Mouse (Mus musculus) embryonic facial prominence, embryonic 14.5 days (tissue): Measurements from ENCODE around the gene Glyat. TPM values are rescaled to one million over a fixed set of nuclear protein-coding genes. Genes with fewer than 3 reads are reported as not detected.

Source experiments
- ATAC-seq: fragments of 200-750 bp; cut with Nextera tagmentation; 2 replicates; pipeline ENCODE4 v1.8.0; 2017; ENCODE audit warnings: low read depth, moderate number of reproducible peaks, moderate TSS enrichment
- DNase-seq: peaks from one replicate; pipeline ENCODE4 v3.0.0-alpha.2; 2015; ENCODE audit warnings: low spot score
- H3K27ac ChIP-seq: fragments of 300-500 bp; sonication (generic); replicated peaks from 2 replicates; pipeline ENCODE4 v1.5.1; 2014; ENCODE audit warnings: low read depth, mild to moderate bottlenecking, low read length, moderate library complexity
- H3K27me3 ChIP-seq: fragments of 300-500 bp; sonication (generic); replicated peaks from 2 replicates; pipeline ENCODE4 v1.6.1; 2014; ENCODE audit warnings: low read length; ENCODE audit not compliant: control insufficient read depth, insufficient read depth
- H3K36me3 ChIP-seq: fragments of 300-500 bp; sonication (generic); 2 replicates; pipeline ENCODE4 v1.6.1; 2014; ENCODE audit warnings: low read length, mixed read lengths; ENCODE audit not compliant: control insufficient read depth, insufficient read depth
- H3K4me1 ChIP-seq: fragments of 300-500 bp; sonication (generic); 2 replicates; pipeline ENCODE4 v1.6.1; 2014; ENCODE audit warnings: antibody characterized with exemption, low read length; ENCODE audit not compliant: control insufficient read depth, insufficient read depth
- H3K4me2 ChIP-seq: fragments of 300-500 bp; sonication (generic); 2 replicates; pipeline ENCODE4 v1.6.1; 2014; ENCODE audit warnings: low read depth, mild to moderate bottlenecking, low read length, moderate library complexity, mixed read lengths
- H3K4me3 ChIP-seq: fragments of 300-500 bp; sonication (generic); 2 replicates; pipeline ENCODE4 v1.5.1; 2014; ENCODE audit warnings: low read depth, mild to moderate bottlenecking, low read length
- H3K9ac ChIP-seq: fragments of 300-500 bp; sonication (generic); 2 replicates; pipeline ENCODE4 v1.6.1; 2014; ENCODE audit warnings: low read depth, mild to moderate bottlenecking, low read length, moderate library complexity, mixed read lengths
- H3K9me3 ChIP-seq: fragments of 300-500 bp; sonication (generic); 2 replicates; pipeline ENCODE4 v1.6.1; 2016; ENCODE audit warnings: low read length; ENCODE audit not compliant: control insufficient read depth
- WGBS: fragments of 180-500 bp; shearing (Covaris S2); extraction: QIAGEN DNeasy Blood & Tissue Kit; methylation state at CpG from one replicate; pipeline ENCODE4 v1.1.7; 2014; 5-methylcytosine and 5-hydroxymethylcytosine counted together
- polyA plus RNA-seq: library from polyadenylated mRNA; unstranded; fragments of >200 nt; fragmentation: Nextera tagmentation; extraction: Ambion mirVana; gene quantifications from 2 replicates; pipeline ENCODE4 v1.2.1, GENCODE M21; 2014

Gene Glyat
- not detected in 2 replicates for polyA plus RNA-seq

- Histone ChIP-seq H3K9ac (no peak within 1 kb of the TSS), H3K36me3 (no peaks in the 10 kb centered on the region), H3K27me3 (no peaks in the 10 kb centered on the region), H3K4me3 (no peak within 1 kb of the TSS), H3K4me2 (no peak within 1 kb of the TSS), H3K4me1 (no peaks in the 10 kb centered on the region), H3K27ac (no peak within 1 kb of the TSS), H3K9me3 (no peaks in the 10 kb centered on the region)
- ATAC-seq, result no peak
- WGBS, result 74% methylated on average over 4 of the region's 4 CpGs
- DNase-seq, result no peak
These were observed at the start of gene Glyat for GRCm38 (mm10) chr19:12633176-12633575. Gene Glyat, plus strand, starts transcription at chr19:12633308.

DNA sequence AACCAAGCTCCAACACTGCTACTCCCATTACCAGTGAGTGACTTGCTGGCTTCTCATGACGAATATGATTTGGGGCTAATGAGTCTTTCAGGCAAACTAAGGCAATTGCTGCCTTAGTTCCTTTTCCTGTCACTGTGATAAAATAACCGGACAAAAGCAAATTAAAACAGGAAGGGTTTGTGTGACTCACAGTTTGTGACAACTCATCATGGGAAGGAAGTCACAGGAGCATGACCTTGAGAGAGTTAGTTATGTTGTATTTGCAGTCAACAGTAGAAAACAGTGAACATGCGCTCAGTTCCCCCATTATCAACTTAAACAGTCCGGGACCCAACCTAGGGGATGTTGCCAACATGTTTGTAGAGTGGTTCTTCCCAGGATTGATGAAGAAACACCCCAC is 47.8 kb upstream of the Glyat start:
- no peak for ATAC-seq
- Histone ChIP-seq H3K27me3 (no peaks in the 10 kb centered on the region), H3K36me3 (peaks cover 3% of the 10 kb centered on the region; the same call in 1 of the 2 replicates), H3K9ac (no peak overlapping the region), H3K4me3 (no peak overlapping the region), H3K4me1 (no peaks in the 10 kb centered on the region), H3K27ac (no peak overlapping the region), H3K9me3 (no peaks in the 10 kb centered on the region), H3K4me2 (no peak overlapping the region)
- DNase-seq, result no peak
- 77% methylated on average over 4 of the region's 4 CpGs for WGBS

GRCm38 (mm10) chr19:12591908-12592307 is 41.2 kb upstream of the Glyat start:
- 10% methylated on average over 1 of the region's 1 CpGs for WGBS
- Histone ChIP-seq H3K27me3 (0 out of 2 replicates have a peak, but pooled peaks cover 2% of the 10 kb centered on the region), H3K36me3 (no peaks in the 10 kb centered on the region; the same call in 1 of the 2 replicates), H3K4me3 (no peak overlapping the region), H3K4me2 (no peak overlapping the region), H3K4me1 (peaks cover 5% of the 10 kb centered on the region; the same call in 1 of the 2 replicates), H3K9ac (no peak overlapping the region; the same call in 1 of the 2 replicates), H3K27ac (no peak overlapping the region), H3K9me3 (no peaks in the 10 kb centered on the region)
- DNase-seq (peak; percentile 80), ATAC-seq (peak; percentile 66; the same call in 1 of the 2 replicates)

- no peak overlapping the region for H3K9ac ChIP-seq
- peaks cover 5% of the 10 kb centered on the region; the same call in 1 of the 2 replicates for H3K4me1 ChIP-seq
- H3K9me3 ChIP-seq, result no peaks in the 10 kb centered on the region
- no peak for DNase-seq
- 57% methylated on average over 2 of the region's 2 CpGs for whole genome bisulfite sequencing
- H3K36me3 ChIP-seq, result no peaks in the 10 kb centered on the region
- 0 out of 2 replicates have a peak, but pooled peaks cover 2% of the 10 kb centered on the region for H3K27me3 ChIP-seq
- H3K27ac ChIP-seq, result no peak overlapping the region
- no peak for ATAC-seq
- H3K4me2 ChIP-seq, result peak overlapping the region; percentile 98
- H3K4me3 ChIP-seq, result peak overlapping the region; percentile 65
These were observed 38.0 kb upstream of the Glyat start for GRCm38 (mm10) chr19:12595135-12595529.

DNA sequence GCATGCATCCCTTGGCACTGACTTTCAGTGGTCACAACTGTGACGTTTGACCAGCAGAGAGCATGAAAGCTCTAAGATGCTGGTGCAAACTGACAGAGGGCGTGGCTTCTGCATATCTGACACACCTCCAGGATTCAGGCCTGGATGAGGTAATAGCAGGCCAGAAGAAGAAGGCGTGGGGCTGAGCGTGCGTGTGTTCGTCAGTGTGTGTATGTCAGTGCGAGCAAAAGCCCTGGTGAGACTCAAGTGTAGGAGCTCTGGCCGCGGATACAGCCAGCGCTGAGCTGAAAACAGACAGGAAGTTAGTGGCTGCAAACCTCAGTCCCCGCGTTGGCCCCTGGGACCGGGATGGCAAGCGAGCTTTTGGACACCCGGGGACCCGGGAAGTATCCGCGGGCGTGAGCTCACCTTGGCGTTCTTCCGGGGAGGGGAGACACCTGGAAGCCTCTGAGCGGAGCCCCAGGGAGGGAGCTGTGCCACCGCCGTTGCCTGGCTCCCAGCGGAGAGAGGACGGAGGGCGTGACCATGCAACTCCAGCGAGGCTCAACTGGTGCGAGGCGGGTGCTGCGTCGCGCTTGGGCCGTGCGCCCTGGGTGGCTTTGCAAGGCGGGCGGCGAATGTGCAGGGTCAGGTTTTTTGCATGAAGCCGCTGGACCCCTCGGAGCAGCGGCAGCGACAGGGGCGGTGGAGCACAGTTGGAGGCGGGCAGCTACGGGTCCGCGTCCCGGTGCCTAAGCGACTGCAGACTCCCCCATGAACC is 37.4 kb upstream of the Glyat start:
- no peaks in the 10 kb centered on the region for H3K9me3 ChIP-seq
- ATAC-seq (peak; percentile 90), DNase-seq (peak; percentile 90)
- peak overlapping the region; percentile 98 for H3K4me2 ChIP-seq
- H3K36me3 ChIP-seq, result no peaks in the 10 kb centered on the region
- WGBS, result 1% methylated on average over 39 of the region's 49 CpGs
- H3K27ac ChIP-seq, result no peak overlapping the region; the same call in 1 of the 2 replicates
- peaks cover 5% of the 10 kb centered on the region; the same call in 1 of the 2 replicates for H3K4me1 ChIP-seq
- H3K4me3 ChIP-seq, result peak overlapping the region; percentile 65
- 0 out of 2 replicates have a peak, but pooled peaks cover 2% of the 10 kb centered on the region for H3K27me3 ChIP-seq
- H3K9ac ChIP-seq, result peak overlapping the region; percentile 74

- ATAC-seq (peak; percentile 56), DNase-seq (no peak)
- WGBS, result 20% methylated on average over 14 of the region's 23 CpGs
- peak overlapping the region; percentile 98 for H3K4me2 ChIP-seq
- H3K36me3 ChIP-seq, result no peaks in the 10 kb centered on the region
- no peaks in the 10 kb centered on the region for H3K9me3 ChIP-seq
- H3K9ac ChIP-seq, result peak overlapping the region; percentile 74
- no peak overlapping the region; the same call in 1 of the 2 replicates for H3K27ac ChIP-seq
- H3K4me1 ChIP-seq, result peaks cover 5% of the 10 kb centered on the region; the same call in 1 of the 2 replicates
- 0 out of 2 replicates have a peak, but pooled peaks cover 2% of the 10 kb centered on the region for H3K27me3 ChIP-seq
- peak overlapping the region; percentile 65 for H3K4me3 ChIP-seq
These were observed 36.6 kb upstream of the Glyat start for GRCm38 (mm10) chr19:12596290-12597072.

- H3K36me3 ChIP-seq, result no peaks in the 10 kb centered on the region
- 52% methylated on average over 3 of the region's 3 CpGs for WGBS
- peak overlapping the region; percentile 98 for H3K4me2 ChIP-seq
- H3K4me1 ChIP-seq, result peaks cover 5% of the 10 kb centered on the region; the same call in 1 of the 2 replicates
- DNase-seq (no peak), ATAC-seq (no peak)
- no peaks in the 10 kb centered on the region for H3K9me3 ChIP-seq
- no peak overlapping the region for H3K27ac ChIP-seq
- H3K4me3 ChIP-seq, result 0 out of 2 replicates have a peak overlapping the region, but pooled peaks have one; percentile 65
- no peak overlapping the region for H3K9ac ChIP-seq
- 0 out of 2 replicates have a peak, but pooled peaks cover 2% of the 10 kb centered on the region for H3K27me3 ChIP-seq
These were observed 36.1 kb upstream of the Glyat start for GRCm38 (mm10) chr19:12597073-12597405.

DNA sequence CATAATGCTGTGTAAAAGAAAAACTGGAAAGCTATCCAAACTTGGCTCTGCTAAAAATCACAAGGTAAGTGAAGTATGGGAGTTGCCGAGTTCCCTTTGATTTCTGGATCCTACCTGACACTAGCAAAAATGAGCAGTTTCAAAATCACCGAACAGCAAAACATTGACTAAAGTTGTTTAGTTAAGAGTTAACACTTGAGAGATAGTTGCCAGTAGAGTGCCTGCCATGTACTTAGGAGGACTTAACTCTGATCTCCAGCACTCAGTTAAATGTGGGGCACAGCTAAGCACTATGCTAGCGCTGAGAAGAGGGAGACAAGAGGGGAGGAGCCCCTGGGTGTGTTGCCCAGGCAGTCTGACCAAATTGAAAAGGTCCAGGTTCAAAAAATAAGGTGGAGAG is 34.4 kb upstream of the Glyat start:
- H3K4me2 ChIP-seq, result no peak overlapping the region
- H3K9me3 ChIP-seq, result no peaks in the 10 kb centered on the region
- H3K27me3 ChIP-seq, result 0 out of 2 replicates have a peak, but pooled peaks cover 2% of the 10 kb centered on the region
- no peak overlapping the region for H3K4me3 ChIP-seq
- no peaks in the 10 kb centered on the region for H3K36me3 ChIP-seq
- peaks cover 5% of the 10 kb centered on the region; the same call in 1 of the 2 replicates for H3K4me1 ChIP-seq
- WGBS, result 64% methylated on average over 3 of the region's 3 CpGs
- no peak overlapping the region for H3K27ac ChIP-seq
- H3K9ac ChIP-seq, result no peak overlapping the region
- ATAC-seq (no peak), DNase-seq (no peak)
